ENCODE assay signal across 8 mouse cellular contexts in the genomic region with DNA sequence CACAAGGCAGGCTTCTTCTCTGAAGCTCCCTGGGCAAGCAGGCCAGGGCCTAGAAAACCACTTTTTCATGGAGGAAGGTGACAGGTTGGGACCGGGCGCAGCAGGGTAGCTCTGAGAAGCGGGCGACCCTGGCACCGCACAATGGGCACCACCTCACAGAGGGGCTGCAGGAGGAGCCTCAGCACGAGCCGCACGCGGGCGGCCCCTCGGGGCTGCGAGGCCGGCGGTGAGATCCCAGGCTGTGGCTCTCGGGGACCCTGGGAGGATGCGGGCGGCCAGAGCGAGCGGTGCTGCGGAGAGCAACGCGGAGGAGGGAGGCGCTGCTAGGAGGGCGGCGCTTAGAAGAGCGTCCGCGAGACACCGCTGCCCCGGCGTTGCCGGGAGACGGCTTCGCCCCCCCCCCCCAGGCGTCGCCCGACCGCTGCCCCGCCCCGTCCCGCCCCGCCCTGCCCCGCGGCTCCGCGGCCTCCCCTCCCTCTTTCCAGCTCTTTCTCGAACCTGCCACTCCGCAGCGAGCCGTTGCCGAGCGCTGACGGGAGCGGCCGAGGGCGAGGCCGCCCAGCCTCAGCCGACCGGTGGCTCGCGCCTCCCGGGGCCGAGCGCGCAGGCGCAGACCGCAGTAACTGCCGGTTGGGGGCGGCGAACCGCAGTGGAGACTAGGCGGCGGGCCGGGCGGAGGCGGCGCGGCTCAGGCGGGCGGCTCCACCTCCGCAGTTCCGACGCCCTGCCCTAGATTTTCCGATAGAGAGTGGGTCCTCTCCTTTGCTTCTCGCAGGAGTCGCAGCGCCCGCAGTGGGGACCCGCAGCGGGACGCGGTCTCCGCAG. TPM values are rescaled to one million over a fixed set of nuclear protein-coding genes. Genes with fewer than 3 reads are reported as not detected.
DNase-seq lines count a peak whose midpoint lies in the region; ATAC-seq and TF ChIP-seq lines count a peak whose summit lies in the region.

No protein-coding gene starts in this region.

- peaks cover 7% of the 10 kb centered on the region; the same call in 1 of the 2 replicates for H3K9me3 ChIP-seq in E14TG2a.4 (ENCODE audit: low read length)
- H3K9me3 ChIP-seq in forebrain, embryonic 11.5 days (ENCODE audit: control insufficient read depth, low read length): no peaks in the 10 kb centered on the region
- H3K9me3 ChIP-seq in heart, embryonic 16.5 days (replicated peaks; ENCODE audit: control insufficient read depth, low read length): no peaks in the 10 kb centered on the region
- H3K9me3 ChIP-seq in liver, embryonic 14.5 days (ENCODE audit: control insufficient read depth, low read length): no peaks in the 10 kb centered on the region
- H3K9me3 ChIP-seq in stomach, embryonic 15.5 days: no peaks in the 10 kb centered on the region

- peak; percentile 80 for DNase-seq in c-Kit-positive CD71-positive TER-119-negative erythroid progenitor cells, embryonic 14.5 days (ENCODE audit: low read depth)
- DNase-seq in forebrain, embryonic 11.5 days (ENCODE audit: low spot score): peak; percentile 97
- peak; percentile 93 to 96 for DNase-seq in kidney, postnatal 36 days
- peak; percentile 79 to 85 (median 84) for DNase-seq in liver, embryonic 14.5 days (ENCODE audit: low read depth in 3 of 3, low spot score in 3 of 3)
- DNase-seq in neural tube, embryonic 10.5 days (ENCODE audit: extremely low spot score, low spot score): peak; percentile 92

- peak; percentile 97 for ATAC-seq in forebrain, embryonic 11.5 days (replicated peaks; ENCODE audit: low FRiP score)
- peak; percentile 95 for ATAC-seq in heart, embryonic 16.5 days (replicated peaks; ENCODE audit: extremely low read depth, insufficient read depth, low FRiP score)
- ATAC-seq in liver, embryonic 14.5 days (ENCODE audit: insufficient read depth): peak; percentile 93
- peak; percentile 95 for ATAC-seq in stomach, embryonic 15.5 days (ENCODE audit: insufficient read depth, low FRiP score, low read depth)

- under 1% methylated on average over 64 of the region's 93 CpGs for WGBS in forebrain, embryonic 11.5 days
- WGBS in heart, embryonic 16.5 days: under 1% methylated on average over 74 of the region's 93 CpGs
- WGBS in liver, embryonic 14.5 days (ENCODE audit: insufficient replicate concordance): under 1% methylated on average over 61 of the region's 93 CpGs
- WGBS in stomach, embryonic 15.5 days: under 1% methylated on average over 64 of the region's 93 CpGs

- H3K9ac ChIP-seq in forebrain, embryonic 11.5 days (ENCODE audit: low read length): peak overlapping the region; percentile 80
- H3K9ac ChIP-seq in heart, embryonic 16.5 days (ENCODE audit: low read length): peak overlapping the region; percentile 92
- H3K9ac ChIP-seq in liver, embryonic 14.5 days (replicated peaks): peak overlapping the region; percentile 97
- H3K9ac ChIP-seq in stomach, embryonic 15.5 days: peak overlapping the region; percentile 61

- peaks cover 42% of the 10 kb centered on the region for H3K27me3 ChIP-seq in E14TG2a.4 (ENCODE audit: insufficient read depth, low read length)
- no peaks in the 10 kb centered on the region for H3K27me3 ChIP-seq in forebrain, embryonic 11.5 days (ENCODE audit: control insufficient read depth, insufficient read depth, low read length)
- no peaks in the 10 kb centered on the region for H3K27me3 ChIP-seq in heart, embryonic 16.5 days (ENCODE audit: control insufficient read depth, insufficient read depth, low read length)
- no peaks in the 10 kb centered on the region for H3K27me3 ChIP-seq in liver, embryonic 14.5 days (ENCODE audit: control insufficient read depth, insufficient read depth, low read length)
- H3K27me3 ChIP-seq in stomach, embryonic 15.5 days (replicated peaks): no peaks in the 10 kb centered on the region

- H3K4me1 ChIP-seq in E14TG2a.4 (replicated peaks; ENCODE audit: low read depth, low read length): peaks cover 17% of the 10 kb centered on the region
- 0 out of 2 replicates have a peak, but pooled peaks cover 3% of the 10 kb centered on the region for H3K4me1 ChIP-seq in forebrain, embryonic 11.5 days (replicated peaks; ENCODE audit: control insufficient read depth, insufficient read depth, low read length)
- H3K4me1 ChIP-seq in heart, embryonic 16.5 days (ENCODE audit: control insufficient read depth, insufficient read depth, low read length): peaks cover 6% of the 10 kb centered on the region; the same call in 1 of the 2 replicates
- peaks cover 6 to 11% of the 10 kb centered on the region in 2 experiments for H3K4me1 ChIP-seq in liver, embryonic 14.5 days (replicated peaks; ENCODE audit: control insufficient read depth in 2 of 2, insufficient read depth in 2 of 2, low read length in 1 of 2)
- no peaks in the 10 kb centered on the region for H3K4me1 ChIP-seq in stomach, embryonic 15.5 days

- no peaks in the 10 kb centered on the region for H3K36me3 ChIP-seq in E14TG2a.4 (ENCODE audit: insufficient read depth, low read length)
- no peaks in the 10 kb centered on the region for H3K36me3 ChIP-seq in forebrain, embryonic 11.5 days (ENCODE audit: control insufficient read depth, insufficient read depth, low read length)
- H3K36me3 ChIP-seq in heart, embryonic 16.5 days (ENCODE audit: control insufficient read depth, insufficient read depth): no peaks in the 10 kb centered on the region
- H3K36me3 ChIP-seq in liver, embryonic 14.5 days (replicated peaks; ENCODE audit: control insufficient read depth, insufficient read depth, low read depth): no peaks in the 10 kb centered on the region
- H3K36me3 ChIP-seq in stomach, embryonic 15.5 days: no peaks in the 10 kb centered on the region

- no peak for TF ChIP-seq EP300 in liver, embryonic 14.5 days (IDR thresholded peaks at IDR 0.05; ENCODE audit: low read depth)

- TF ChIP-seq CTCF in E14TG2a.4 (conservative IDR thresholded peaks at IDR 0.05; ENCODE audit: low read length): no peak
- no peak for TF ChIP-seq CTCF in liver, embryonic 14.5 days (IDR thresholded peaks at IDR 0.05; ENCODE audit: low read depth)

- peak overlapping the region; percentile 81 for H3K4me2 ChIP-seq in forebrain, embryonic 11.5 days (ENCODE audit: low read depth, low read length, severe bottlenecking)
- H3K4me2 ChIP-seq in heart, embryonic 16.5 days (ENCODE audit: low read depth, low read length): peak overlapping the region; percentile 92
- peak overlapping the region; percentile 92 for H3K4me2 ChIP-seq in liver, embryonic 14.5 days (ENCODE audit: low read depth)
- H3K4me2 ChIP-seq in stomach, embryonic 15.5 days: peak overlapping the region; percentile 98

- H3K27ac ChIP-seq in forebrain, embryonic 11.5 days (ENCODE audit: low read depth, low read length): peak overlapping the region; percentile 85
- peak overlapping the region; percentile 87 for H3K27ac ChIP-seq in heart, embryonic 16.5 days (ENCODE audit: low read length)
- H3K27ac ChIP-seq in liver, embryonic 14.5 days: peak overlapping the region; percentile 86
- peak overlapping the region; percentile 67 for H3K27ac ChIP-seq in stomach, embryonic 15.5 days

- peak overlapping the region; percentile 86 for H3K4me3 ChIP-seq in E14TG2a.4 (replicated peaks; ENCODE audit: low read length)
- peak overlapping the region; percentile 79 for H3K4me3 ChIP-seq in forebrain, embryonic 11.5 days (ENCODE audit: low read depth, low read length)
- H3K4me3 ChIP-seq in heart, embryonic 16.5 days (ENCODE audit: low read length): peak overlapping the region; percentile 94
- peak overlapping the region; percentile 87 to 94 for H3K4me3 ChIP-seq in liver, embryonic 14.5 days (ENCODE audit: insufficient read depth in 1 of 2, low read depth in 2 of 2, low read length in 2 of 2)
- H3K4me3 ChIP-seq in stomach, embryonic 15.5 days (replicated peaks): peak overlapping the region; percentile 70

RNA-seq across cellular contexts. Expression of a gene that starts 0.8 kb away (rescaled TPM):
- 55.1 and 58.4 TPM in 2 replicates for polyA plus RNA-seq in forebrain, embryonic 11.5 days (2014; fragmentation: Nextera tagmentation; extraction: Ambion mirVana)
- 35.7 and 37.7 TPM in 2 replicates for polyA plus RNA-seq in heart, embryonic 16.5 days (2015; fragmentation: Nextera tagmentation; extraction: Ambion mirVana)
- polyA plus RNA-seq in liver, embryonic 14.5 days (2012; rRNA removed): 2.4 and 4.3 TPM in 2 replicates
- polyA plus RNA-seq in liver, embryonic 14.5 days (2014; fragmentation: Nextera tagmentation; extraction: Ambion mirVana): 15.7 and 18.4 TPM in 2 replicates
- 14.3 and 15.0 TPM in 2 replicates for polyA plus RNA-seq in stomach, embryonic 15.5 days (2015; fragmentation: Nextera tagmentation; extraction: Ambion mirVana)

RNA-seq across cellular contexts. Expression of a gene that starts 36.4 kb away (rescaled TPM):
- 0.11 TPM in 1 of 2 replicates, not detected in the other for polyA plus RNA-seq in forebrain, embryonic 11.5 days (2014; fragmentation: Nextera tagmentation; extraction: Ambion mirVana)
- polyA plus RNA-seq in heart, embryonic 16.5 days (2015; fragmentation: Nextera tagmentation; extraction: Ambion mirVana): 0.64 and 0.95 TPM in 2 replicates
- polyA plus RNA-seq in liver, embryonic 14.5 days (2012; rRNA removed): 0.03 and 0.08 TPM in 2 replicates
- 0.19 and 0.20 TPM in 2 replicates for polyA plus RNA-seq in liver, embryonic 14.5 days (2014; fragmentation: Nextera tagmentation; extraction: Ambion mirVana)
- 0.10 and 0.19 TPM in 2 replicates for polyA plus RNA-seq in stomach, embryonic 15.5 days (2015; fragmentation: Nextera tagmentation; extraction: Ambion mirVana)

RNA-seq across cellular contexts. Expression of a gene that starts 54.8 kb away (rescaled TPM):
- 83.7 and 92.1 TPM in 2 replicates for polyA plus RNA-seq in forebrain, embryonic 11.5 days (2014; fragmentation: Nextera tagmentation; extraction: Ambion mirVana)
- polyA plus RNA-seq in heart, embryonic 16.5 days (2015; fragmentation: Nextera tagmentation; extraction: Ambion mirVana): 36.5 TPM in 2 replicates
- 16.6 and 22.1 TPM in 2 replicates for polyA plus RNA-seq in liver, embryonic 14.5 days (2012; rRNA removed)
- 36.7 and 38.3 TPM in 2 replicates for polyA plus RNA-seq in liver, embryonic 14.5 days (2014; fragmentation: Nextera tagmentation; extraction: Ambion mirVana)
- polyA plus RNA-seq in stomach, embryonic 15.5 days (2015; fragmentation: Nextera tagmentation; extraction: Ambion mirVana): 45.9 and 47.8 TPM in 2 replicates

Comparison
In these comparisons a context has a peak if more than half of its experiments do, and no peak if none do; other contexts are left out.
1. Peak in every context shown above with its lines: DNase-seq, ATAC-seq, H3K4me3 ChIP-seq and H3K27ac ChIP-seq.